Mouse (Mus musculus) heart, adult 18-20 months (tissue): ENCODE measurements around the gene Piezo1. TPM values are rescaled to one million over a fixed set of nuclear protein-coding genes. Genes with fewer than 3 reads are reported as not detected.

Experiments used
- DNase-seq, 2 experiments: peaks; one replicate each; pipeline ENCODE4 v3.0.0; 2021 to 2022; ENCODE audit warnings: mixed read lengths in 1 of 2
- total RNA-seq, 2 experiments: library from RNA; stranded (reverse); gene quantifications; 2 replicates each; pipeline ENCODE4 v1.2.3; 2021

The Piezo1 gene
- total RNA-seq, 2 experiments from 2014 or later: 11.4 to 13.3 TPM

GRCm38 (mm10) chr8:122497016-122497734, 54.0 kb downstream of the Piezo1 start:
- peak in 1 of 2 experiments; percentile 41 for DNase-seq

GRCm38 (mm10) chr8:122488387-122488786, 62.7 kb downstream of the Piezo1 start:
- DNase-seq: no peak

- no peak for DNase-seq
Observed at GRCm38 (mm10) chr8:122484831-122485230, 66.3 kb downstream of the Piezo1 start.

- DNase-seq: no peak
Observed at GRCm38 (mm10) chr8:122483877-122484276, 67.3 kb downstream of the Piezo1 start.

- DNase-seq: no peak
Observed at GRCm38 (mm10) chr8:122482448-122482847, 68.7 kb downstream of the Piezo1 start.

GRCm38 (mm10) chr8:122475580-122476320, 75.4 kb downstream of the Piezo1 start, which contains the start of the genes Rnf166 and Ctu2:
Gene Rnf166 (minus strand): TSS chr8:122476064.
Gene Ctu2 (plus strand): TSS chr8:122476143.
- DNase-seq: peak; percentile 93

GRCm38 (mm10) chr8:122474951-122475560, 76.1 kb downstream of the Piezo1 start:
- peak; percentile 56 to 62 for DNase-seq

- peak; percentile 22 to 48 for DNase-seq
Observed at GRCm38 (mm10) chr8:122473911-122474421, 77.2 kb downstream of the Piezo1 start.

- no peak for DNase-seq
Observed at GRCm38 (mm10) chr8:122470691-122471090, 80.4 kb downstream of the Piezo1 start.

GRCm38 (mm10) chr8:122469965-122470364, 81.2 kb downstream of the Piezo1 start:
- no peak for DNase-seq

- DNase-seq: no peak
Observed at GRCm38 (mm10) chr8:122469407-122469806, 81.7 kb downstream of the Piezo1 start.

- DNase-seq: no peak
Observed at GRCm38 (mm10) chr8:122467816-122468215, 83.3 kb downstream of the Piezo1 start.

GRCm38 (mm10) chr8:122464985-122465384, 86.1 kb downstream of the Piezo1 start:
- no peak for DNase-seq

GRCm38 (mm10) chr8:122463651-122464640, 87.2 kb downstream of the Piezo1 start:
- no peak for DNase-seq

GRCm38 (mm10) chr8:122462510-122462909, 88.6 kb downstream of the Piezo1 start:
- DNase-seq: no peak

- no peak for DNase-seq
Observed at GRCm38 (mm10) chr8:122461473-122462148, 89.5 kb downstream of the Piezo1 start.

- peak; percentile 45 to 47 for DNase-seq
Observed at GRCm38 (mm10) chr8:122460524-122461472, 90.3 kb downstream of the Piezo1 start, which contains the start of gene Snai3. Gene Snai3 (minus strand): TSS chr8:122460733.

- DNase-seq: no peak
Observed at GRCm38 (mm10) chr8:122459990-122460389, 91.1 kb downstream of the Piezo1 start.

GRCm38 (mm10) chr8:122459218-122459900, 91.8 kb downstream of the Piezo1 start:
- DNase-seq: no peak
